Mouse (Mus musculus): ENCODE measurements around the gene Cfap97d2.
A peak's percentile ranks its signal among the peaks of the same experiment; 100 is the strongest.

Cfap97d2 gene

DNA sequence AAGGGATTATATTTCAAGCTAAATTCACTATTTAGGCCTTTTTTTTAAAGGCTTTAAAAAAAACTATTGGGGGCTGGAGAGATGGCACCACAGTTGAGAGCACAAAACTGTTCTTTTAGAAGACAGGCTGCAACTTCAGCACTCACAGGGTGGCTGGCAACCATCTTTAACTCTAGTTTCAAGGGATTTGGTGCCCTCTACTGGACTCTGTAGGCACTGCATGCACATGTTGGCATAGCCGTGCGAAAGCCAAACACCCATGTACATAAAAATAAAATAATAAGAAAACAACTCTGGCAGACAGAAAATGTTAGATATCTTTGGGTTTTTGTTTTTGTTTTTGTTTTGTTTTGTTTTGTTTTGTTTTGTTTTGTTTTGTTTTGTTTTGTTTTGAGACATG is 48.0 kb downstream of the Cfap97d2 start:
- DNase-seq, result peak; percentile 79 to 94

DNA sequence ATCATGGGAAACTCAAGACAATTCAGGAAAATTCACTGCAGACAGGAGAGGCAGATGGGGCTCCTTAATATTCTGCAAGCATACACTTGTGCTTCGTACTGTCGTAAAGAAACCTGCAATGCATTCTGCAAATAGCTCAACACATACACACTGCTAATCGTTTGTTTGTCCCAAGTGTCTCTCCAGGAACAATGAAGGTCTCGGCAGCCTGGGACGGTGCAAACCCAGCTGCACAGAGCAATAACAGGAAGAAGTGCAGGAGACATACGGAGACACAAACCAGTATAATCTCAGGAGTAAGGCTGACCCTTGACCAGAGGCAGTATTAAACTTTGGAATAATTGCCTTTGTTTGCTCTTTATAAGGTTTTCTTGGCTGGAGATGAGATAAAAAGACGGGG is 50.8 kb downstream of the Cfap97d2 start:
- DNase-seq, result no peak

DNA sequence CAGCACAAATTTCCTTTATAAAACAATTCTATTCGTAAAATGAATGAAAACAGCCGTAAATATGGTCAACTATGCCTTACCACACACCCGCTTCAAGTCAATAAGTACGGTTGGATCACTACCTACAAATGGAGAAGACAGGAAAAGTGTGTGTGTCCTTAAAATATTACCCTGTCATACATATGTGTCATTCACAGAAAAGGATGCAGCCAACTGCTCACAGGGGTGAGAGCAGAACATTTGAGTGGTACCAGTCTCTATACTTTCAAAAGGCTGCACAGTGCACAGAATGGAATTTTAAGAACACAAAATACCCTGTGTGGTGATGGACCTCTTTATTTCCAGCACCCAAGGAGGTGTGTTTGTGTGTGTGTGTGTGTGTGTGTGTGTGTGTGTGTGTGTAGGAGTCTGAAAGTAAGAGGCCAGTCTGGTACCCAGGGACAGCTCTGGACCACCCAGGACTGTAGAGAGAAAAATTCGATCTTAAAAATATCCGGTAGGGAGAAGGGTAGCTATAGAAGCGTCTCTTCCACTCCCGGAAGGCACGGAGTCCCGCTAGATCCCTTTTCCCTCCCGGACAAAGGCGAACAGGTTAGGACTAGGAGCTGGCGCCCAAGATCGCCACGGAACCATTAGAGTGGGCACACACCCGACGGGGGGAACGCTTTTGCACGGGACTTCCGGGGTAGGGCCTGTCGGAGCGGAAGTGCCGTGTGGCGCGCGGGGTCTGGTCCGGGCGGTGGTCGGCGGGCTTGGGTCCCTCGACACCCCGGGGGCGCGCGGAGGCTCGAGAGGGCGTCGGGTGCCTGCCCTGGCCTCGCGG is 51.5 kb downstream of the Cfap97d2 start, which contains the start of gene Cdc16:
TSS of gene Cdc16 (plus strand) at position 695 of the 823 bp plus-strand sequence.
- peak; percentile 92 to 93 for DNase-seq

DNA sequence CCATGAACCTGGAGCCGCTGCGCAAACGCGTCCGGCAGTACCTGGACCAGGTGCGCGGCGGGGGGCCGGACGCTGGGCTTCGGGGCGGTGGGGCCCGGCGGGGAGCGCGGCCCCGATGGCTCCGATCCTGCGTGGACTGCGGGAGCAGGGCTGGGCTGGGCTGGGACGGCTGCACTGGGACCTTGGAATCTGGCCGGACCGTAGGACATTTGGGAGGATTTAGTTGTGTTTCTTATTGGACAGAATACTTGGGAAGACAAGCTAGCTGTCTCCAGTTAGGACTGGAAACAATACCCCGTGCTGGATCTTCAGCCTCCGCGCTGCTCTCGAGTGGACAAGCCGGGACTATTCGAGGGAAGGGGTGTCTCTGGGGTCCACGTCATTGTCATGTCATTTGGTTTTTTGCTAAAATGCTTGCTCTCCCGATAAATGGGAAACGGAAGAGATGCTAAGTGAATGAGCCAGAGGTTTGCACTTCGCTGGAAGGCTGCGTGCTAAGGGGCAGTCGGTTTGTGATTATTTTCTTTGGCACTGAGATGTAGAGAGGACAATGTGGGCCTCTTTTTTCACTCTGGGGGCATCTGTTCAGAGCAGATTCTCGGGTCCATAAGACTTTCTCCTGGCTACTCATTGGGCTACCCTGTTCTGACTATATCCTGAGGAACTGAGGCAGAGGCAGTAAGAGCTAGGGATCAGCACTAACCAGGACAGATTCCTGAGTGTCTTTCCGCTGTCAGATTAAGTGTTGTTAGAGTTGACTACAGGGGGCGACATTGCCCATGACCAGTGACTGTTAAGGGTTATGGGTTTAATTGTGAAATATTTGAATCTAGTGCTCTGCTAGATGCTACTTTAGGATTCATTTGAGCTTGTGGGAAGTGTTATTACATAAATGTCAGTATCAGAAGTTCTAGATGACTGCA is 52.4 kb downstream of the Cfap97d2 start:
- peak; percentile 49 to 63 for DNase-seq

DNA sequence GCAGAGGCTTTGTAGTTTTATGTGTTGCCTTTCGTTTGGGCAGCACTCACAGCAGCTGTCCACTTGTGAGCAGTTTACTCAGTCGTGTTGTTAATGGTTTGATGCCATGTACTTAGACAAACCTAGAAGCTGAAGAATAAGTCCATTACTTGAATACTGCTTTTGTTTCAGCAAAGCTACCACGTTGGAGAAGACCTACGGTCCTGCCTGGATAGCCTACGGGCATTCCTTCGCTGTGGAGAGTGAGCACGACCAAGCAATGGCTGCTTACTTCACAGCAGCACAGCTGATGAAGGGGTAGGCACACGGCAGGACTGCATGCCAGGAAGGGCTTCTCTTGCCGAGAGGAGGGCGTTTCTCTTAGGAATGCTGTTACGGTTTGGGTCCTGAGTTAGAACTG is 63.5 kb downstream of the Cfap97d2 start:
- no peak for DNase-seq

DNA sequence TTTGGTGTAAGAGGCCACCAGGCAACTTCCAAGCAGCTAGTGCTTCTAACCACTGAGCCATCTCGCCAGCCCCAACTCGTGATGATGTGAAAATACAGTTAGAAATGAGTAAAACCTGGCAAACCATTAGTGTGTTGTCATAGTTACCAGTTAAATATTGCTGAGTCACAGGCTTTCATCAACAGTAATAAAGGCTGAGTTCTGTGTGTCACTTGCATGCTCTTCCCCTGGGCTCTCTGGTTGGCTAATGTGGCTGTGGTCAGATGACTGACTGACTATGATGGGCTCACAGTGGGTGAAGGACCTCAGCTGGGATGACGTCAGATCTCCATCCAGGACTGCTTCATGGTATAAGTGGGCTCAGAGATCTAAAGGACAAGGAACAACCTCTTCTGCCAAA is 74.8 kb downstream of the Cfap97d2 start:
- no peak for DNase-seq

DNA sequence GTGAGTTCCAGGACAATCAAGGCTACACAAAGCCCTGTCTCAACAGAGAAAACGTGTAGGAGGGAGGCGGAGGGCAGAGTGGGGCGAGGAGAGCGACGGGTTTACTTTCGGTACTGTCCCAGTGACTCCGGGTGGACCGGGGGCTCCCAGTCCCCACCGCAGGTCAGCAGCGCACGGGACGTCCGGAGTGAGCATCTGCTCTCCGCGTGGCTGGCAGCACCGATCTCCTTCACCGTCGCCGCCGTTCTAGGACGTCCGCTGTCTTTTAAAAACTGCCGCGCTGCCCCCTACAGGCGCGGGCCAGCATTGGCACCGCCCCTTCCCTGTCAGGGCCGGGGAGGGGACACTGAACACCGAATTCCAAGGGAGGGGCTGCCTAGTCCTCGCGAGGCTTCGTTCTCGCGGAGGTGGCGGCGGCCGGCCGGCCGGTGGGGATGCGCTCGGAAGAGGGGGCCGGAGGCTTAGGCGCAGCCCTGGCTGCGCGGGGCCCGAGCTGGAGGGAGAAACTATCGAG is 79.6 kb downstream of the Cfap97d2 start, which contains the start of gene Upf3a:
TSS of gene Upf3a (plus strand) at position 366 of the 514 bp plus-strand sequence.
- DNase-seq, result peak; percentile 92 to 96

DNA sequence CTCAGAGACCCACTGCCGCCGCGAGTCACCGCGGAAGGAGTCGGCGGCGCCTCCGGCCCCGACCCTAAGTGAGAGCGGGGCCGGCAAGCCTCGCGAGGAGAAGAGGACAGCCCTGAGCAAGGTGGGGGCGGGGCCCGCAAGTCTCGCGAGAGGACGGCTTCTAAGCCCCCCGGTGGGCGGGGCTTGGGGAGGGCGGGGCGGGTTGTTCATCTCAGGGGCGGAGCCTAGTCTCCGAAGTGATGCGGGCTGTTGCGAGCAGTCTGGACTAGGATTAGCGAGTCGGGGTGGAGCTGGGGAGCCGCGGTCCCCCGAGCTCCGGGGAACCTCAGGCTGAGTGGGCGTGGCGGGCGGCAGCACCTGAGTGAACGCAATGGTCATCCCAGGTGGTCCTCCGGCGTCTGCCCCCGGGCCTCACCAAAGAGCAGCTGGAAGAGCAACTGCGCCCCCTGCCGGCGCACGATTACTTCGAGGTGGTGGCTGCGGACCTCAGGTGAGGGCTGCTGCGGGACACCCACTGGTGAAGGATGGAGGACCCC is 80.1 kb downstream of the Cfap97d2 start:
- peak; percentile 98 to 100 for DNase-seq

DNA sequence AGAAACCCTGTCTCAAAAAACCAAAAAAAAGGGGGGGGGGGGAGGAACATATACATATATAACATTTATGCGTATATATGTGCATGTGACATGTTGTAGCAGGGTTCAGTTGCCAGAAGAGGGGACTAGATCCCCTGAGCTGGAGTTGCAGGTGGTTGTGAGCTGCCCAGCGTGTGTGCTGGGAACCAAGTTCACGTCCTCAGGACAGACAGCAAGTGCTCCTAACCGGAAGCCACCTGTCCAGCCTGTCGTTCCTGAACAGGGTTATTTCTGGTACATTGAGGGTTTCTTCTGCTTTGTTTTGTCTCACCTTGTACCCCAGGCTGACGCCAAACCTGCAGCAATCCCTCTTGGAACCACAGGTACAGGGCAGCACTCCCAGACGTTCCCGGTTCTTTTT is 83.9 kb downstream of the Cfap97d2 start:
- no peak for DNase-seq

Measured in kidney, postnatal 25 days (tissue).